Mouse (Mus musculus): Measurements from ENCODE around the gene Hist2h3b. TPM values are rescaled to one million over a fixed set of nuclear protein-coding genes. Genes with fewer than 3 reads are reported as not detected.
"Not testable (repeated sequence)": the region's sequence is repeated elsewhere in the genome, so short reads cannot be mapped to it uniquely, and the experiment has no call there.

Gene Hist2h3b
- total RNA-seq, 2 experiments from 2014 or later: 7.7 to 11.5 TPM

GRCm38 (mm10) chr3:96257190-96257589, 11.3 kb upstream of the Hist2h3b start:
- H3K4me3 ChIP-seq: no peak overlapping the region
- no peak overlapping the region for H3K27ac ChIP-seq
- no peak for DNase-seq
- TF ChIP-seq CTCF (IDR thresholded peaks at IDR 0.05): no peak
- intact Hi-C loops (cut with DNase I): no loop called here

- no peak for TF ChIP-seq CTCF (IDR thresholded peaks at IDR 0.05)
- intact Hi-C loops (cut with DNase I): loop anchor here (10.0 kb wide), 1 partner anchor 245 kb away; no protein-coding TSS in a partner anchor
These were observed 8.2 kb upstream of the Hist2h3b start for GRCm38 (mm10) chr3:96260220-96260619.

DNA sequence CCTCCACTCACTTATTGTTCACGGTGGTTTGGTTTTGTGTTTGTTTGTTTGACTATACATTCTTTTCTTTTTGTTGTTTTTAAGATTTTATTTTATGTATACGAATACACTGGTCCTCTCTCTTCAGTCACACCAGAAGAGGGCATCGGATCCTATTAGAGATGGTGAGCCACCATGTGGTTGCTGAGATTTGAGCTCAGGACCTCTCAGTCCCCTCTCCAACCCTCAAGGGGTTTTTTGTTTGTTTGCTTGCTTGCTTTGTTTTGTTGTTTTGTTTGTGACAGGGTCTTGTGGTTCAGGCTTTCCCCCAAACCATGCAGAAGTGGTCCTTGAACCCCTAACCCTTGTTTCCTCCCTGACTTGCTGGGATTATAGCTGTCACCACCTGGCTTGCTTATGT, 6.8 kb upstream of the Hist2h3b start:
- TF ChIP-seq CTCF (IDR thresholded peaks at IDR 0.05): no peak
- Histone ChIP-seq H3K27ac (peak overlapping the region; percentile 97), H3K4me3 (peak overlapping the region; percentile 97)
- DNase-seq: no peak
- intact Hi-C loops (cut with DNase I): loop anchor here (2.0 to 10.0 kb wide), 2 partner anchors 41 to 243 kb away; partner anchors contain the start of genes Hist2h2ac and Hist2h2be

More at GRCm38 (mm10) chr3:96260220-96260619, 8.2 kb upstream of the Hist2h3b start:
- H3K4me3 ChIP-seq: no peak overlapping the region
- no peak for DNase-seq
- no peak overlapping the region for H3K27ac ChIP-seq

GRCm38 (mm10) chr3:96262216-96262875, 6.1 kb upstream of the Hist2h3b start:
- DNase-seq: peak; percentile 90
- Histone ChIP-seq H3K27ac (peak overlapping the region; percentile 97), H3K4me3 (peak overlapping the region; percentile 97)
- no peak for TF ChIP-seq CTCF (IDR thresholded peaks at IDR 0.05)
- intact Hi-C loops (cut with DNase I): loop anchor here (2.0 to 10.0 kb wide), 2 partner anchors 42 to 242 kb away; partner anchors contain the start of genes Hist2h2ac and Hist2h2be

DNA sequence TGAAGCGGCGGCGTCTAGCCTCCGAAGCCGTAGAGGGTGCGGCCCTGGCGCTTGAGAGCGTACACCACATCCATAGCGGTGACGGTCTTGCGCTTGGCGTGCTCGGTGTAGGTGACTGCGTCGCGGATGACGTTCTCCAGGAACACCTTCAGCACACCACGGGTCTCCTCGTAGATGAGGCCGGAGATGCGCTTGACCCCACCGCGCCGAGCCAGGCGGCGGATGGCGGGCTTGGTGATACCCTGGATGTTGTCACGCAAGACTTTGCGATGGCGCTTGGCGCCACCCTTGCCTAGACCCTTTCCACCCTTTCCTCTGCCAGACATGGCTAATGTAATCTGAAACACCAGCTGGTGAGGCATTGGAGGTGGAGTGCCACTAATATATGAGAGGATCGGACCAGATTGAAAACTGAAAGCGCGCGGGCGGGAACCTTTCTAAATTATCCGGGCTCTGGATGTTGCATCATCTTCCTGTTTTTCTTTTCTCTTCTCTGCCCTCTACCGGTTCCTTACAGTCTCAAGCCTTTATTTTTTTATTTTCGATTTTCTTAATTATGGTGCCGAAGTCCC, 5.4 kb upstream of the Hist2h3b start, which contains the start of gene Hist2h4:
Gene Hist2h4, minus strand, starts transcription at position 333 of the 572 bp plus-strand sequence.
- H3K27ac ChIP-seq: peak within 1 kb of the TSS; percentile 97
- peak; percentile 76 for TF ChIP-seq CTCF (IDR thresholded peaks at IDR 0.05)
- H3K4me3 ChIP-seq: peak within 1 kb of the TSS; percentile 97
- peak; percentile 93 for DNase-seq
- intact Hi-C loops (cut with DNase I): loop anchor here (2.0 to 10.0 kb wide), 2 partner anchors 42 to 242 kb away; partner anchors contain the start of genes Hist2h2ac and Hist2h2be

GRCm38 (mm10) chr3:96263558-96264403, 4.7 kb upstream of the Hist2h3b start:
- TF ChIP-seq CTCF (IDR thresholded peaks at IDR 0.05): no peak
- H3K27ac ChIP-seq: peak overlapping the region; percentile 97
- H3K4me3 ChIP-seq: peak overlapping the region; percentile 97
- DNase-seq: peak; percentile 52
- intact Hi-C loops (cut with DNase I): loop anchor here (2.0 to 10.0 kb wide), 2 partner anchors 43 to 241 kb away; partner anchors contain the start of genes Hist2h2ac and Hist2h2be

- TF ChIP-seq CTCF (IDR thresholded peaks at IDR 0.05): no peak
- no peak for DNase-seq
- peak overlapping the region; percentile 97 for H3K4me3 ChIP-seq
- intact Hi-C loops (cut with DNase I): loop anchor here (10.0 kb wide), 1 partner anchor 240 kb away; no protein-coding TSS in a partner anchor
- H3K27ac ChIP-seq: peak overlapping the region; percentile 97
These were observed 4.0 kb upstream of the Hist2h3b start for GRCm38 (mm10) chr3:96264404-96264949.

DNA sequence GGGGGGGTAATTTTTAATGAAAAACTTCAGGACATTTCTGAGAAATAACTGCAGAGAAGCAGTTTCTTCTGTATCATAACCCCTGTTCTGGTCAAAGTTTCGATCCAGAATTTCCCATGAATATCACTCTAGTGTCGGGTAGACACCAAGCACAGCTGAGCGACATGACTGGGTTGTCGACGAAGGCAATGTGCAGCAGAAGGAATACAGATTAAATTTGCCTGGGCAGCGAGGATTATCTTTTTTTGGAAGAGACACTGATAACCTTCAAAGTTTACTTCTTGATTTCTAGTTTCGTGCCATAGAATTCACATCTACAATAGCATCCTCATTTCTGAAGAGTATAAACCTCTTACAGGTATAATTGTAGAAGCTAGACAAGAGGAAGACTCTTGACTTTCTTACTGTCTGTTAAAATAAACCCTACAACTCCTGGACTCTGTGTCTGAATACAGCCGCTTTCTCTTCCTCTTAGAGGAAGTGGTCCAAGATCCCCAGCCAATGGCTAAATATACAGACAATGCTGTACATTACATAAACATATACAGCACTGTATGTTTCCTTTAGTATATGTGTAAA, 2.2 kb upstream of the Hist2h3b start:
- Histone ChIP-seq H3K27ac (no peak overlapping the region; the same call in 1 of the 2 replicates), H3K4me3 (no peak overlapping the region)
- no peak for TF ChIP-seq CTCF (IDR thresholded peaks at IDR 0.05)
- no peak for DNase-seq
- intact Hi-C loops (cut with DNase I): loop anchor here (10.0 kb wide), 1 partner anchor 239 kb away; no protein-coding TSS in a partner anchor

GRCm38 (mm10) chr3:96267541-96267940, 913 bp upstream of the Hist2h3b start:
- peak overlapping the region; percentile 75; the same call in 1 of the 2 replicates for H3K4me3 ChIP-seq
- peak overlapping the region; percentile 94 for H3K27ac ChIP-seq
- TF ChIP-seq CTCF (IDR thresholded peaks at IDR 0.05): no peak
- no peak for DNase-seq
- intact Hi-C loops (cut with DNase I): loop anchor here (10.0 kb wide), 1 partner anchor 237 kb away; no protein-coding TSS in a partner anchor

GRCm38 (mm10) chr3:96268776-96269378, 423 bp downstream of the Hist2h3b start:
- intact Hi-C loops (cut with DNase I): loop anchor here (10.0 kb wide), 1 partner anchor 236 kb away; no protein-coding TSS in a partner anchor
- DNase-seq: not testable (repeated sequence)

More at GRCm38 (mm10) chr3:96268776-96269378, 423 bp downstream of the Hist2h3b start:
- H3K4me3 ChIP-seq: peak overlapping the region; percentile 75
- H3K27ac ChIP-seq: peak overlapping the region; percentile 95
